Mouse (Mus musculus) layer of hippocampus, postnatal 14 days (tissue): ENCODE measurements around the gene Zfp953. TPM values are rescaled to one million over a fixed set of nuclear protein-coding genes. Genes with fewer than 3 reads are reported as not detected.
"Not testable (repeated sequence)": the region's sequence is repeated elsewhere in the genome, so short reads cannot be mapped to it uniquely, and the experiment has no call there.

Source experiments
- DNase-seq, 2 experiments: peaks; one replicate each; pipeline ENCODE4 v3.0.0; 2021 to 2022; ENCODE audit warnings: low spot score in 2 of 2, mixed read lengths in 1 of 2
- long read RNA-seq, 2 experiments: library from polyadenylated mRNA; stranded (forward); transcript quantifications; one replicate each; pipeline ENCODE4 v2.0.0; 2021
- total RNA-seq, 2 experiments: library from RNA; stranded (reverse); gene quantifications; 2 replicates each; pipeline ENCODE4 v1.2.3; 2021

Zfp953 gene
- total RNA-seq, result 1 to 10 TPM in 1 of 2 experiments, under 1 TPM in 1; 0.90 to 1.0 TPM
- long read RNA-seq, experiment 1, result 0 reads
- long read RNA-seq, experiment 2, partial matches to known transcripts, result 1 of 1 reads
- long read RNA-seq, experiment 2, other reads (novel, unspliced or antisense), result 0 of 1 reads

GRCm38 (mm10) chr13:67360131-67360744, at the start of gene Zfp953, which contains the start of gene Gm28044:
Zfp953 (minus strand) TSS chr13:67360605.
Gm28044 (minus strand) TSS chr13:67360536.
- DNase-seq, result peak; percentile 82 to 94

GRCm38 (mm10) chr13:67399183-67399903, 38.9 kb upstream of the Zfp953 start, which contains the start of gene Zfp429:
Zfp429 (minus strand) TSS chr13:67399819.
- peak; percentile 55 to 74 for DNase-seq

GRCm38 (mm10) chr13:67376255-67376654, 15.8 kb upstream of the Zfp953 start:
- DNase-seq, result not testable (repeated sequence)

- peak; percentile 37 to 61 for DNase-seq
These were observed 14.9 kb upstream of the Zfp953 start, which contains the start of the genes Gm28041 and Zfp456 for GRCm38 (mm10) chr13:67375050-67375911. Gm28041 (minus strand) TSS chr13:67375733. Zfp456 (minus strand) TSS chr13:67375810.

GRCm38 (mm10) chr13:67351854-67352253, 8.6 kb downstream of the Zfp953 start:
- DNase-seq, result no peak

- no peak for DNase-seq
These were observed 17.0 kb downstream of the Zfp953 start for GRCm38 (mm10) chr13:67343422-67343821.

- DNase-seq, result no peak
These were observed 27.5 kb downstream of the Zfp953 start for GRCm38 (mm10) chr13:67332877-67333276.

GRCm38 (mm10) chr13:67332019-67332724, 28.2 kb downstream of the Zfp953 start, which contains the start of gene Zfp595:
Zfp595 (minus strand) TSS chr13:67332570.
- peak; percentile 53 to 88 for DNase-seq

- DNase-seq, result no peak
These were observed 53.7 kb downstream of the Zfp953 start for GRCm38 (mm10) chr13:67306718-67307117.

- DNase-seq, result peak; percentile 87 to 96
These were observed 54.4 kb downstream of the Zfp953 start, which contains the start of gene Zfp457 for GRCm38 (mm10) chr13:67305822-67306672. Zfp457 (minus strand) TSS chr13:67306485.

Other genes starting within 250 kb of the Zfp953 start
- gene Rslcan18, start 244.3 kb downstream of the Zfp953 start, total RNA-seq, result under 1 TPM; 0.12 to 0.44 TPM
- 10 to 100 TPM in 1 of 2 experiments, 1 to 10 TPM in 1; 9.4 to 10.6 TPM for gene Zfp759, start 238.9 kb downstream of the Zfp953 start, total RNA-seq
- 1 to 10 TPM; 5.2 to 5.5 TPM for gene Rsl1, start 187.4 kb downstream of the Zfp953 start, total RNA-seq
- 1 to 10 TPM; 2.8 TPM for gene Zfp455, start 166.1 kb downstream of the Zfp953 start, total RNA-seq
- 10 to 100 TPM; 18.4 to 20.1 TPM for gene Zfp458, start 82.1 kb downstream of the Zfp953 start, total RNA-seq
- gene Zfp457, start 54.1 kb downstream of the Zfp953 start, total RNA-seq, result 1 to 10 TPM; 5.4 to 6.3 TPM
- gene Zfp595, start 28.0 kb downstream of the Zfp953 start, total RNA-seq, result 1 to 10 TPM; 3.0 to 3.2 TPM
- gene Gm28044, start 69 bp downstream of the Zfp953 start, total RNA-seq, result not detected
- gene Gm28041, start 15.1 kb upstream of the Zfp953 start, total RNA-seq, result under 1 TPM in 1 of 2 experiments, not detected in 1; 0.64 TPM
- gene Zfp456, start 15.2 kb upstream of the Zfp953 start, total RNA-seq, result 1 to 10 TPM in 1 of 2 experiments, under 1 TPM in 1; 0.60 to 1.0 TPM
- gene Zfp429, start 39.2 kb upstream of the Zfp953 start, total RNA-seq, result 1 to 10 TPM; 1.1 to 2.1 TPM
- 1 to 10 TPM; 1.8 to 2.1 TPM for gene Zfp459, start 60.8 kb upstream of the Zfp953 start, total RNA-seq
- 10 to 100 TPM; 11.5 to 11.7 TPM for gene Zfp874a, start 91.0 kb upstream of the Zfp953 start, total RNA-seq
- gene Zfp874b, start 123.7 kb upstream of the Zfp953 start, total RNA-seq, result 10 to 100 TPM; 13.1 to 16.3 TPM
- gene Zfp58, start 139.9 kb upstream of the Zfp953 start, total RNA-seq, result 1 to 10 TPM; 8.2 to 8.8 TPM
- not detected for gene Gm26965, start 165.5 kb upstream of the Zfp953 start, total RNA-seq
- gene Zfp87, start 165.6 kb upstream of the Zfp953 start, total RNA-seq, result 10 to 100 TPM; 22.3 to 23.4 TPM
- gene Zfp748, start 193.2 kb upstream of the Zfp953 start, total RNA-seq, result 1 to 10 TPM; 8.8 TPM
- gene Zfp729b, start 249.1 kb upstream of the Zfp953 start, total RNA-seq, result 1 to 10 TPM; 7.7 to 8.8 TPM